Mouse (Mus musculus) ES-E14 (cell line): ENCODE measurements around the gene Pax8.

Experiments used
- HCFC1 ChIP-seq: IDR thresholded peaks from 2 replicates; pipeline ENCODE4 v1.6.1; 2012; ENCODE audit warnings: low read length, inconsistent platforms, borderline replicate concordance; ENCODE audit not compliant: insufficient read depth
- MAFK ChIP-seq: IDR thresholded peaks from 2 replicates; pipeline ENCODE4 v1.6.1; 2014; ENCODE audit warnings: mild to moderate bottlenecking, low read depth, low read length, inconsistent platforms; ENCODE audit not compliant: insufficient read depth
- ZC3H11A ChIP-seq: IDR thresholded peaks from 2 replicates; pipeline ENCODE4 v1.6.1; 2012; ENCODE audit warnings: low read depth, mild to moderate bottlenecking, inconsistent platforms, low read length, borderline replicate concordance
- ZNF384 ChIP-seq: IDR thresholded peaks from 2 replicates; pipeline ENCODE4 v1.6.1; 2012; ENCODE audit warnings: low read depth, low read length, inconsistent platforms

DNA sequence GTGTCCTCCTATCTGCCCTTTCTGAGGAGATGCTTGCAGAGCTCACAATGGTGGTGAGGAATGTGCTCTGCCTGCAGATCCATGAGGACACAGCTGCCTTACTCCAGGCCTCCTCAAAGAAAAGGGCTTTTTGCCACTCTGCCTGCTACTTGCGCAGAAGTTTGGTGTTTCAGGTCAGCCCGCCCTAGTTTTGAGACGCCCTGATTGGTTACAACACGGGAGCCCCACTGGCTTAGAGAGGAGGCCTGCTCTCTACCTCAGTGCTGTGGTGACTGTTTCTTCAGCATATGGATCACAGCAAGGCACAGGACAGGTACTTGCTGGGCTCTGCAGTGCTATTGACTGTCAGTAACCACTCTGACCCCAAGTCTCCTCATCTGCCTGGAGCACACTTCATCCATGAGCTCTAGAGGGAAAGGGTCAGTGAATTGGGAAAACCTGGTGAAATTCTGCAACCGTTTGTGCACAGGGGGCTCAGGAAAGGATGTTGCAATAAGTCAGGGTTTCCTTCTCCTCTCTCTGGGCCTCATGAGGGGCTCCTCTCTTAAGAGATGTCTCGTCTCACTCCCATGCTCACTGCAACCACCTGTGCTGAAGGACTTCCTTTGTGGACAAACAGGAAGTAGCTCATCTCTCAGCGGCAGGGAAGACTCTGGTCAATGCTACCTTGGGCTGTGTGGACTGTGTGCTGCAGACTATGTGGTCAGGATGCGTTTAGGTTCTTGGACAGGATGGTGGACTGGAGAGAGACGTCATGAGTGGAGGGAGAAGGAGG, 92.8 kb downstream of the Pax8 start:
- TF ChIP-seq HCFC1 (no peak), ZNF384 (no peak), ZC3H11A (no peak), MAFK (no peak)
